Mouse (Mus musculus): Measurements from ENCODE around the gene Bcs1l. TPM values are rescaled to one million over a fixed set of nuclear protein-coding genes. Genes with fewer than 3 reads are reported as not detected.

Bcs1l gene
- total RNA-seq, 2 experiments from 2014 or later, result 33.6 to 35.2 TPM

Small RNA genes lying within 50 kb of the gene (microRNA-seq; reads per million reads assigned to microRNA genes)
- 0 reads per million in 2 experiments for gene Gm25035

Other genes with a start within 250 kb of the Bcs1l start
- under 1 TPM in 1 of 2 experiments, not detected in 1; 0.44 TPM for gene Catip, start 226.2 kb upstream of the Bcs1l start, total RNA-seq (2021)
- 1 to 10 TPM; 5.3 to 5.4 TPM for gene Slc11a1, start 213.1 kb upstream of the Bcs1l start, total RNA-seq (2021)
- 100 to 1,000 TPM; 107 to 116 TPM for gene Ctdsp1, start 196.8 kb upstream of the Bcs1l start, total RNA-seq (2021)
- gene Vil1, start 178.9 kb upstream of the Bcs1l start, total RNA-seq (2021), result 1 to 10 TPM; 1.2 to 1.5 TPM
- gene Cnot9, start 82.2 kb upstream of the Bcs1l start, total RNA-seq (2021), result 10 to 100 TPM; 12.6 to 13.0 TPM
- gene Plcd4, start 45.4 kb upstream of the Bcs1l start, total RNA-seq (2021), result under 1 TPM in 1 of 2 experiments, not detected in 1; 0.15 TPM
- 1 to 10 TPM; 9.0 to 9.9 TPM for gene Usp37, start 44.0 kb upstream of the Bcs1l start, total RNA-seq (2021)
- gene Zfp142, start within 50 bp of the Bcs1l start, total RNA-seq (2021), result 10 to 100 TPM; 10.6 to 13.2 TPM
- gene Rnf25, start 13.1 kb downstream of the Bcs1l start, total RNA-seq (2021), result 10 to 100 TPM; 13.8 to 19.6 TPM
- gene Stk36, start 13.2 kb downstream of the Bcs1l start, total RNA-seq (2021), result under 1 TPM; 0.64 to 0.74 TPM
- gene Ttll4, start 73.5 kb downstream of the Bcs1l start, total RNA-seq (2021), result 1 to 10 TPM; 9.1 to 9.3 TPM
- gene Cyp27a1, start 125.3 kb downstream of the Bcs1l start, total RNA-seq (2021), result 10 to 100 TPM; 11.0 to 15.5 TPM
- 1 to 10 TPM; 1.4 to 1.7 TPM for gene Prkag3, start 160.9 kb downstream of the Bcs1l start, total RNA-seq (2021)
- gene Wnt6, start 183.6 kb downstream of the Bcs1l start, total RNA-seq (2021), result under 1 TPM; 0.18 to 0.30 TPM
- gene Wnt10a, start 203.2 kb downstream of the Bcs1l start, total RNA-seq (2021), result not detected